Mouse (Mus musculus) lung, adult 2 months (tissue): ENCODE measurements around the gene Sez6l. TPM values are rescaled to one million over a fixed set of nuclear protein-coding genes. Genes with fewer than 3 reads are reported as not detected.

Experiments
- DNase-seq: peaks from one replicate; pipeline ENCODE4 v3.0.0; 2022
- H3K4me1 ChIP-seq: fragments of 200-500 bp; 2 replicates; pipeline ENCODE4 v1.6.1; 2011; ENCODE audit warnings: low read length; ENCODE audit not compliant: control insufficient read depth, insufficient read depth
- H3K4me3 ChIP-seq: fragments of 200-500 bp; replicated peaks from 2 replicates; pipeline ENCODE3; 2011; ENCODE audit warnings: low read depth, mild to moderate bottlenecking, control low read depth, low read length; ENCODE audit errors: extremely low read depth
- CTCF ChIP-seq: fragments of 200-500 bp; IDR thresholded peaks from 2 replicates; pipeline ENCODE4 v1.5.1; 2011; ENCODE audit warnings: mild to moderate bottlenecking, low read length, control low read depth; ENCODE audit not compliant: insufficient read depth
- POLR2A ChIP-seq: fragments of 200-500 bp; IDR thresholded peaks from 2 replicates; pipeline ENCODE4 v1.6.1; 2011; ENCODE audit warnings: low read depth, mild to moderate bottlenecking, control low read depth, low read length, borderline replicate concordance; ENCODE audit errors: extremely low read depth
- WGBS: fragments of 180-500 bp; shearing (Covaris S2); methylation state at CpG from one replicate; pipeline ENCODE4 v1.1.7; 2018; 5-methylcytosine and 5-hydroxymethylcytosine counted together
- polyA plus RNA-seq: library from polyadenylated mRNA; depleted of rRNA; stranded (reverse); fragments of >200 nt; gene quantifications from 2 replicates; pipeline ENCODE4 v1.2.3, GENCODE M21; 2012

Gene Sez6l
- polyA plus RNA-seq, 1 experiment: 0.12 TPM

DNA sequence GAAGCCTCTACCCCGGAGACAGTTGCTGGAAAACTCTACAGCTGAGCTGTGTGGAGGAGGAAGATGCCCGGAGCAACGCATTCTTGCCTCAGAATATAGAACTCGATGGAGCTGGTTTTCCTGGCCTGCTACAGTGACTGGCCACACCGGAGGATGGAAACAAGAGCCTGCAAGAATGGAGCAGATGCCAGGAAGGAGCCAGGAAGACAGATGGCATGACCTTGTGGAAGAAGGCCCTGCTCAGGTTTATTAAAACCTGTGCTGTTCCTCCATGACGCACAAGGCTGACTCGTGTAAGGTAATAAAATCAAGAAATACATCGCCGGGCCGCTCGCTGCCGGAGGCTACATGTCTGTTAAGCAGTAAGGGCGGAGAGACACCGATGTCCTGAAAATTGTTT lies 28.4 kb upstream of the Sez6l start:
- no peak for DNase-seq
- 83% methylated on average over 14 of the region's 14 CpGs for WGBS
- no peaks in the 10 kb centered on the region; the same call in 1 of the 2 replicates for H3K4me1 ChIP-seq
- H3K4me3 ChIP-seq: no peak overlapping the region
- no peak for TF ChIP-seq CTCF
- no peak for TF ChIP-seq POLR2A

DNA sequence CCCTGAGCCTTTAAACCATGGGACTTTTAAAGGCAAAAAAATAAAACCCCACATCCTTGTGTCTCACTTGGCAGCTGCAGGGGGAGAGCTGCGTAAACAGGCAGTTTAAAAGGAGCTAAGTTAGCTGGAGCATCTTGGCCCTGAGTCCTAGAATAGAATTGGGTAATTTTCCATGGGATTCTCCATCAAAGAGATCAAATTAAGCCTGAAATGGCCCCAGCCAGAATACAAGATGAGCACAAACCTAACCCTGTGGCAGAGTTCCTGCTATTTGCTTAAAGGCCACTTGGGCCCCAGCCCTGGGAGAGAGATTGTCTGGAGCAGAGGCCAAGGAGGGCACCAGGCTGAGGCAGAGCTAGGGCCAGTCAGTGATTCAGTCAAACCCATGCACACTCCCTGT lies 27.3 kb upstream of the Sez6l start:
- Histone ChIP-seq H3K4me3 (no peak overlapping the region), H3K4me1 (no peaks in the 10 kb centered on the region; the same call in 1 of the 2 replicates)
- DNase-seq: no peak
- 70% methylated on average over 1 of the region's 1 CpGs for WGBS
- TF ChIP-seq POLR2A (no peak), CTCF (no peak)

DNA sequence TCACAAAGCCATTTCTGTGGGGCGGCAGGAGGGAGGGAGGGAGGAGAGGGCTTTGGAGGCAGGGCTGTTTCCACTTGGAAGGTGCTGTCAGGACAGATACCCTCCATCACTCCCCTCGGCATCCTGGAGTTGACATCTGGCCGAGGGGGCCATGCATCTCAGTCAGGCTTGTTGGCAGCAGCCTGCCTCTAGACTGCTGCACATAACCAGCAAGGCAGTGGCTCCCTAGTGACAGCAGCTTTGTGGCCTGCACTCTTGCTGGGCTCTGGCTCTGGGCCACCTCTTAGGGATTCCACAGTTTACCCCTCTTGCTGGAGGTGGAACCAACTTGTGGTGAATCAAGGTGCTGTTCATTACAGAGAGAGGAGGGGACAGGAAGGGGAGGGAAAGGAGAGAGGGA lies 26.6 kb upstream of the Sez6l start:
- no peak for DNase-seq
- TF ChIP-seq CTCF: no peak
- TF ChIP-seq POLR2A: no peak
- no peak overlapping the region for H3K4me3 ChIP-seq
- no peaks in the 10 kb centered on the region; the same call in 1 of the 2 replicates for H3K4me1 ChIP-seq
- 15% methylated on average over 3 of the region's 3 CpGs for WGBS

DNA sequence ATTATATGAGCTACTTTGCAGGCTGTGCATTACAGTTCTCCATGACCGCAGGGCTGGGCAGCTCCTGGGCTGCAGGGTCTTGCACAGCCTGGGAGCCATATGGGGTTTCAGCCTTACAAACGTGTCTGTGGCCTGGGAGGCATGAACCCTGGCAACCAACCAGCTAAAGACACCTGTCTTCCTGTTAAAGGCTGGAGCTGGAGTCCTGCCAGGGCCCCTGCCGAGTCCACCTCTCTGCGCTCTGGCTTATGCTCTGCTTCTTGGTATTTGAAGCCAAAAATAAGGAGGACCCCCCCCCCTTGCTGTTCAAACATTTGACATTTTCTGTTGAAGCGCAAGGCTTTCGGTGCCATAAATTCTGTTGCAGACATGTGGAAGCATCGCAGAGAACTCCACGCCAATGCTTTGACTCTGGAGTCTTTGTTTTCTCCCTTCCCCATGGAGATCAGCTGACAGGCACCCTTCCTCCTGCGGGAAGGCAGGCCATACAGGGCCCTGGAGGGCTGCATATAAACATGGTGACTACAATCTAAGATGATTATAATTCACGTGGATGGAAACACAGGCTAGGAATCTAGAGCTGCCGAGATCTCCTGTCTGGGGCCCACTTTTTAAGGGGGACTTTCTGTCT lies 23.4 kb upstream of the Sez6l start:
- no peak for TF ChIP-seq POLR2A
- TF ChIP-seq CTCF: no peak
- H3K4me3 ChIP-seq: no peak overlapping the region
- no peaks in the 10 kb centered on the region; the same call in 1 of the 2 replicates for H3K4me1 ChIP-seq
- no peak for DNase-seq
- WGBS: 34% methylated on average over 11 of the region's 11 CpGs

DNA sequence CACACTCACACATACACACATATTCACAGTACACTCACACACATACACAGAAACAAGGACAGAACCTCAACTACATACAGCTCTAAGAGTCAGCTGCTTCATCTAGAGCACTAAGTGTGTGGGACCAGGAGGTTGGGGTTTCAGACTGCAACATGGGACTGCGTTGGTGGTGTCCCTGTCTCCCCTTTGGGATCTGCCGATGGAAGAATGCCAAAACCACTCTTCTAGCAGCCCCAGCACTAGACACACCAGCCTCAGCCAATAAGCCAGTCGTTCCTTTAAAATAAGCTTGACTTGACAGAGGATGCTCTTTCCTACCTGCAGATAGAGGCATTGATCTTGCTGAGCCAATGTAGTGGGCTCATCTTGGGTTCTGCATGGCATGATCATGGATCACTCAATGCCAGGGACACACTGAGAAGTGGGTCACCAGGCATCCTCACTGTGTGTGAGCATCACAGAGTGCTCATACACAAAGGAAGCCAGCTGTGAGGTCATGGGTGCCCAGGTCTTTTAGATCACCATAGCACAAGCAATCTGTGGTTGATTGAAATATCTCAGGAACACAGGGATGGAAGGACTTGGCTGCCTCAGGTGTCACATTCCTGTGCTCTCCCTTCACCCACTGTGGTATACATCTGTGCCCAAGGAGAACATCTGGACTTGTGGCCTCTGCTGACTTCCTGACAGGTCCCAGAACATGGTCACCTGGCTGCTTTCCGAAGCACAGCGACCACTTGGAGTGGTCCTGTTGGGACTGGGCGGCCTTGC lies 22.7 kb upstream of the Sez6l start:
- no peak overlapping the region for H3K4me3 ChIP-seq
- no peak for DNase-seq
- WGBS: 75% methylated on average over 6 of the region's 6 CpGs
- H3K4me1 ChIP-seq: no peaks in the 10 kb centered on the region; the same call in 1 of the 2 replicates
- TF ChIP-seq POLR2A: no peak
- no peak for TF ChIP-seq CTCF

DNA sequence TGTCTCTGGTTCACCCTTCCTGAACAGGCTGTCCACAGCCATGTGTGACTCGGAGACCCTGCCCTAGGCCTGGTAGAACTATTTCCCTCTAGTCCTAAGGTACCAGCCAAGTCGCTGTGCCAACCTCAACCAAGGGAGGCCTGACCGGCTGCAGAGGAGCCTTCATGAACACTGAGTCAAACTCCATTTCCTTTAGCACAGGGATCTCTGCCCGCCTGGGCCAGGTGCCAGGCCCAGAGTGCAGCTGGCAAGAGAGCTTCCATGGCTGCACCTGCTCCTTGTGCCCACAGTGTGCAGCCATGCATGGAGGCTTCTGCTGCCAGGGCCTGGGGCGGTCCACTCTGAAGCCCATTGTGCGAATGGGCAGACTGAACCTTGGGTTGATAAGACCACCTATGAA lies 20.9 kb upstream of the Sez6l start:
- Histone ChIP-seq H3K4me3 (no peak overlapping the region), H3K4me1 (no peaks in the 10 kb centered on the region)
- no peak for DNase-seq
- TF ChIP-seq POLR2A (no peak), CTCF (no peak)
- WGBS: 68% methylated on average over 6 of the region's 6 CpGs

DNA sequence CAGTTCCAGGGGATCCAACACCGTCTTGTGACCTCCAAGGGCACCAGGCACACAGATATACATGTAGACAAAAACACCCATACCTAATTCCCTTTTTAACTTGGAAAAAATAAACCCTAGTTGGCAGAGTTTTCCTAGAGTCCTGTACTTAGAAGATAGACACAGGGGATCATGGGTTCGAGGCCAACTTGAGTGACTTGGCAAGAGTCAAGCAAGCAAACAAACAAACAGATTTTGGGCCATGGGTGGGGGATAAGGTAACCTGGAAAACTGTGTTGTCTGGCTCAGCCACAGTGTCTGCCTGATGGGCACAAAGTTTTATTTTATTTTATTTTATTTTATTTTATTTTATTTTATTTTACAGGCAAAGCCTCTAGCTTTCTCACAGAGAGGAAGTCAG lies 20.3 kb upstream of the Sez6l start:
- no peak for DNase-seq
- WGBS: 87% methylated on average over 2 of the region's 2 CpGs
- Histone ChIP-seq H3K4me3 (no peak overlapping the region), H3K4me1 (no peaks in the 10 kb centered on the region)
- TF ChIP-seq POLR2A (no peak), CTCF (no peak)

DNA sequence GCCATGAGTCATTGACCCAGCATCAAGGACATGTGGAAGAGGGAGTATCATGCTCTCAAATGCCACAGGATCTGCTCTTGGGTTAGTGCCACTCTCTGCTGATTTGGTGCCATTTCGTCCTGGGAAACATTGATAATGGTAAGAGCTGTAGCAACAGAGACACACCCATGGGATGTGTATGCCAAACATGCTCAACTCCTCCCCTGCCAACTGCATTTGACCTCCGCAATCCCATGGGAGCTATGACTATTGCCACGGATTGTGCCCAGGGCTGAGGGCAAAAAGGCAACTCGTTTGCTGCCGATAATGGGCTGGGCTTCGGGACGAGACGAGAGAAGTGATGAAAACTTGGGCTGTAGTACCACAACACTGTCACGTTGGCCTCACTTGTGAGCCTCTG lies 19.7 kb upstream of the Sez6l start:
- H3K4me1 ChIP-seq: no peaks in the 10 kb centered on the region
- DNase-seq: no peak
- 76% methylated on average over 9 of the region's 9 CpGs for WGBS
- TF ChIP-seq POLR2A: no peak
- no peak for TF ChIP-seq CTCF
- H3K4me3 ChIP-seq: no peak overlapping the region

DNA sequence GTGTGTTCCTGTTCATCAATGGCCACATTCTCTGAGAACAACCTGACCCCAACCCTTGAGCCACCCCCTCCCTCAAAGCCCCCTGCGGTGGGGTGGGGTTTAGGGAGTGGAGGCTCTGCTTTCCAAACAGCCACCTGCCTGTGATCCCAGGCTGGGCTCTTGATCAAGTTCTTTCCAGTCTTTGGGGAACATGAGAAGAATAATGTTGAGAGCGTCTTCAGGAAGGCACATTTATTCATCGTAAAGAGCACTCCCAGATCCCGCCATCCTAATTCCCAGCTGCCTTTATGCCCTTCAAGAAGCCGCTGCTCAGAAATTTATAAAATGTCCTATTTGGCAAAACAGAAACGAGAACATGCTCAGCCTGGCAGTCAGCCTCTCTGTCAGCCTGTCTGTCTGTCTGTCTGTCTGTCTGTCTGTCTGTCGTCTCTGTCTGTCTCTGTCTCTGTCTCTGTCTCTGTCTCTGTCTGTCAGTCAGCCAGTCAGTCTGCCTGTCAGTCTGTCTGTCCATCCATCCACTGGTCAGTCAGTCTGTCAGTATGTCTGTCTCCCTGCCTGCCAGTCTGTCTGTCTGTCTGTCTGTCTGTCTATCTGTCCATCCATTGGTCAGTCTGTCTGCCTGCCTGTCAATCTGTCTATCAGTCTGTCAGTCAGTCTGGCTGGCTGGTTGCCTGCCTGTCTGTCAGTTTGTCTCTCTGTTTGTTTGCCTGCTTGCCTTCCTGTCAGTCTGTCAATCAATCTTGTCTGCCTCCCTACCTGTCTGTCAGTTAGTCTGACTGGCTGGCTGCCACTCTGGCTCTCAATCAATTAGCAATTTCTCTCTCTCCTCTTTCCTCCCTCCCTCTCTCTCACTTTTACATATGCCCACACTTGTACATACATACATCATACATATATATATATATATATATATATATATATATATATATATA lies 19.0 kb upstream of the Sez6l start:
- DNase-seq: no peak
- WGBS: 70% methylated on average over 7 of the region's 7 CpGs
- H3K4me1 ChIP-seq: no peaks in the 10 kb centered on the region
- TF ChIP-seq POLR2A: no peak
- no peak for TF ChIP-seq CTCF
- no peak overlapping the region for H3K4me3 ChIP-seq
